Mouse (Mus musculus) cortical plate, adult 2 months (tissue): ENCODE measurements around the gene Igfals.

Experiments
- CTCF ChIP-seq: fragments of 200-500 bp; IDR thresholded peaks from 2 replicates; pipeline ENCODE4 v1.5.1; 2011; ENCODE audit warnings: mild to moderate bottlenecking, control low read depth, low read length; ENCODE audit not compliant: insufficient read depth; ENCODE audit errors: extremely low read depth
- POLR2A ChIP-seq: fragments of 200-500 bp; IDR thresholded peaks from 2 replicates; pipeline ENCODE4 v1.6.1; 2011; ENCODE audit warnings: mild to moderate bottlenecking, low read length, control low read depth; ENCODE audit not compliant: insufficient read depth; ENCODE audit errors: extremely low read depth

- TF ChIP-seq POLR2A (no peak), CTCF (no peak)
These were observed 33.4 kb downstream of the Igfals start for GRCm38 (mm10) chr17:24899153-24899552.
